In the genomic region with DNA sequence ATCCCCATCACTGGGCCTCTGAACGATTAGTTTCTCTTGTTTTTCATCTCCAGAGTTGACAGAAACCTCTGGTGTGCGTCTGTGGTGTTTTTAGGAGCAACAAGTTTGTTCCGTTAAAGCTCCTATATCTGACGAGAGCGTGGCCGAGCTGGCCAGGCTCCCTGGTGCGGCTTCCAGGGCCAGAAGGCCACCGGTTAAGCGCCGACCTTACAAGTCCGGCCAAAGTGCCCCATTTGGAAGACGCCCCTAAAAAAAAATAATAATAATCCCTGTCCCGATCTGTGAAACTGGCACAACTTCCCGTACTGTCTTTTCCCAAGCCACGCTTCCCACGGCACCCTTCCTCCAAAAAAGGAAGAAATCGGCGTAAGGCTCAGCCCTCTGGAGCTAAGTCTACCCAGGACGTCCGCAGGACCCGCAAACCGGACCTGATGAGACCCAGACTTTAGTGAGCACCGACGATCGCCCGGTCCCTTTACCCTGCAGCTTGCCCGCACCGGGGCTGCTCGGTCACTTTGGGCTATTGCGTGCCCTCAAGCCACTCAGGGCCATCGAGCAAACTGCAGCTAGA, we compare ENCODE assay signal across 8 mouse cellular contexts. TPM values are rescaled to one million over a fixed set of nuclear protein-coding genes. Genes with fewer than 3 reads are reported as not detected.
DNase-seq lines count a peak whose midpoint lies in the region; ATAC-seq and TF ChIP-seq lines count a peak whose summit lies in the region.

No protein-coding gene starts in this region.

- H3K27ac ChIP-seq in testis, adult 2 months (ENCODE audit: control insufficient read depth, insufficient read depth, low read depth, low read length) = no peak overlapping the region
- H3K27ac ChIP-seq in cortical plate, adult 2 months (ENCODE audit: insufficient read depth, low read length) = peak overlapping the region; percentile 91
- no peak overlapping the region for H3K27ac ChIP-seq in hindbrain, embryonic 11.5 days (ENCODE audit: low read depth, low read length)
- H3K27ac ChIP-seq in liver, embryonic 14.5 days = no peak overlapping the region
- no peak overlapping the region for H3K27ac ChIP-seq in olfactory bulb, adult 2 months (ENCODE audit: insufficient read depth, low read depth, low read length)

- DNase-seq in testis, postnatal 10 days (ENCODE audit: low spot score) = no peak
- peak; percentile 37 for DNase-seq in hindbrain, embryonic 11.5 days (ENCODE audit: low spot score)
- no peak for DNase-seq in liver, embryonic 14.5 days (ENCODE audit: low read depth in 3 of 3, low spot score in 3 of 3)
- DNase-seq in left cerebral cortex, postnatal 25 days (ENCODE audit: low spot score in 2 of 2) = no peak
- no peak for DNase-seq in layer of hippocampus, postnatal 10 days (ENCODE audit: low spot score in 2 of 2)

- 2% methylated on average over 31 of the region's 31 CpGs for WGBS in hindbrain, embryonic 11.5 days
- WGBS in liver, embryonic 14.5 days (ENCODE audit: insufficient replicate concordance) = under 1% methylated on average over 31 of the region's 31 CpGs
- 21% methylated on average over 31 of the region's 31 CpGs for WGBS in olfactory bulb, adult 2 months

- no peaks in the 10 kb centered on the region for H3K27me3 ChIP-seq in testis, adult 2 months (ENCODE audit: control insufficient read depth, insufficient read depth, low read length)
- H3K27me3 ChIP-seq in hindbrain, embryonic 11.5 days (ENCODE audit: control insufficient read depth, insufficient read depth, low read length) = no peaks in the 10 kb centered on the region
- peaks cover 3% of the 10 kb centered on the region for H3K27me3 ChIP-seq in liver, embryonic 14.5 days (ENCODE audit: control insufficient read depth, insufficient read depth, low read length)

- intact Hi-C loops in left cerebral cortex, postnatal 25 days (cut with DNase I) = no loop called here

- peak overlapping the region; percentile 68 for H3K9ac ChIP-seq in hindbrain, embryonic 11.5 days (ENCODE audit: low read depth, low read length)
- peak overlapping the region; percentile 55 for H3K9ac ChIP-seq in liver, embryonic 14.5 days (replicated peaks)

- no peak for ATAC-seq in hindbrain, embryonic 11.5 days (ENCODE audit: low FRiP score)
- ATAC-seq in liver, embryonic 14.5 days (ENCODE audit: insufficient read depth) = no peak

- H3K4me1 ChIP-seq in testis, adult 2 months (ENCODE audit: control insufficient read depth, insufficient read depth, low read length) = peaks cover 4% of the 10 kb centered on the region
- H3K4me1 ChIP-seq in cortical plate, adult 2 months (ENCODE audit: control insufficient read depth, insufficient read depth, low read length) = peaks cover 9% of the 10 kb centered on the region
- 0 out of 2 replicates have a peak, but pooled peaks cover 2% of the 10 kb centered on the region for H3K4me1 ChIP-seq in hindbrain, embryonic 11.5 days (replicated peaks; ENCODE audit: control insufficient read depth, insufficient read depth, low read length)
- H3K4me1 ChIP-seq in liver, embryonic 14.5 days (replicated peaks; ENCODE audit: control insufficient read depth in 2 of 2, insufficient read depth in 2 of 2, low read length in 1 of 2) = peaks cover 32 to 41% of the 10 kb centered on the region in 2 experiments
- peaks cover 21% of the 10 kb centered on the region for H3K4me1 ChIP-seq in olfactory bulb, adult 2 months (ENCODE audit: control insufficient read depth, insufficient read depth, low read length)

- H3K4me2 ChIP-seq in hindbrain, embryonic 11.5 days (replicated peaks; ENCODE audit: low read depth, low read length) = peak overlapping the region; percentile 96
- H3K4me2 ChIP-seq in liver, embryonic 14.5 days (ENCODE audit: low read depth) = peak overlapping the region; percentile 96

- H3K36me3 ChIP-seq in testis, adult 2 months (ENCODE audit: control insufficient read depth, insufficient read depth, low read length) = no peaks in the 10 kb centered on the region
- H3K36me3 ChIP-seq in hindbrain, embryonic 11.5 days (ENCODE audit: control insufficient read depth, insufficient read depth, low read length) = no peaks in the 10 kb centered on the region
- no peaks in the 10 kb centered on the region for H3K36me3 ChIP-seq in liver, embryonic 14.5 days (replicated peaks; ENCODE audit: control insufficient read depth, insufficient read depth, low read depth)

- TF ChIP-seq CTCF in testis, adult 2 months (IDR thresholded peaks at IDR 0.05; ENCODE audit: control insufficient read depth, insufficient read depth, insufficient replicate concordance, low read depth, low read length) = no peak
- no peak for TF ChIP-seq CTCF in cortical plate, adult 2 months (IDR thresholded peaks at IDR 0.05; ENCODE audit: extremely low read depth, insufficient read depth, low read length)
- TF ChIP-seq CTCF in liver, embryonic 14.5 days (IDR thresholded peaks at IDR 0.05; ENCODE audit: low read depth) = no peak
- no peak for TF ChIP-seq CTCF in olfactory bulb, adult 2 months (IDR thresholded peaks at IDR 0.05; ENCODE audit: insufficient read depth, low read depth, low read length)

- no peak for TF ChIP-seq EP300 in liver, embryonic 14.5 days (IDR thresholded peaks at IDR 0.05; ENCODE audit: low read depth)

- H3K4me3 ChIP-seq in testis, adult 2 months (ENCODE audit: control insufficient read depth, low read depth, low read length) = peak overlapping the region; percentile 76
- peak overlapping the region; percentile 63 for H3K4me3 ChIP-seq in cortical plate, adult 2 months (ENCODE audit: insufficient read depth, low read length)
- H3K4me3 ChIP-seq in hindbrain, embryonic 11.5 days (ENCODE audit: low read depth, low read length) = peak overlapping the region; percentile 60
- peak overlapping the region; percentile 59 to 70 for H3K4me3 ChIP-seq in liver, embryonic 14.5 days (ENCODE audit: insufficient read depth in 1 of 2, low read depth in 2 of 2, low read length in 2 of 2)
- peak overlapping the region; percentile 58 for H3K4me3 ChIP-seq in olfactory bulb, adult 2 months (ENCODE audit: insufficient read depth, low read depth, low read length)

- no peak for TF ChIP-seq POLR2A in testis, adult 2 months (IDR thresholded peaks at IDR 0.05; ENCODE audit: control insufficient read depth, low read depth, low read length)
- TF ChIP-seq POLR2A in cortical plate, adult 2 months (IDR thresholded peaks at IDR 0.05; ENCODE audit: extremely low read depth, insufficient read depth, low read length) = no peak
- no peak for TF ChIP-seq POLR2A in olfactory bulb, adult 2 months (IDR thresholded peaks at IDR 0.05; ENCODE audit: insufficient read depth, low read depth, low read length)

- H3K9me3 ChIP-seq in hindbrain, embryonic 11.5 days (ENCODE audit: control insufficient read depth, low read length) = no peaks in the 10 kb centered on the region
- no peaks in the 10 kb centered on the region for H3K9me3 ChIP-seq in liver, embryonic 14.5 days (ENCODE audit: control insufficient read depth, low read length)

RNA-seq across cellular contexts. Expression of a gene that starts 1.0 kb away (rescaled TPM):
- 2.0 and 2.1 TPM in 2 replicates for polyA plus RNA-seq in testis, adult 2 months (2012; rRNA removed)
- 40.8 and 41.2 TPM in 2 replicates for polyA plus RNA-seq in cortical plate, adult 2 months (2012; rRNA removed)
- 7.0 and 8.1 TPM in 2 replicates for polyA plus RNA-seq in hindbrain, embryonic 11.5 days (2014; fragmentation: Nextera tagmentation; extraction: Ambion mirVana)
- 5.7 and 8.6 TPM in 2 replicates for polyA plus RNA-seq in liver, embryonic 14.5 days (2012; rRNA removed)
- 7.9 and 10.8 TPM in 2 replicates for polyA plus RNA-seq in liver, embryonic 14.5 days (2014; fragmentation: Nextera tagmentation; extraction: Ambion mirVana)
- not detected in 2 replicates for polyA plus RNA-seq in olfactory bulb, adult 2 months (2012; ENCODE audit: insufficient read depth, insufficient read length, low replicate concordance, missing spikeins)
- 10 to 100 TPM; 30.4 to 37.3 TPM for total RNA-seq in left cerebral cortex, postnatal 25 days (2021)
- total RNA-seq in layer of hippocampus, postnatal 10 days (2021) = 10 to 100 TPM; 14.3 to 15.5 TPM
